Mouse (Mus musculus) adrenal gland, postnatal 25 days (tissue): Measurements from ENCODE around the gene Btbd11. TPM values are rescaled to one million over a fixed set of nuclear protein-coding genes. Genes with fewer than 3 reads are reported as not detected.
"Not testable (repeated sequence)": the region's sequence is repeated elsewhere in the genome, so short reads cannot be mapped to it uniquely, and the experiment has no call there.

ENCODE experiments used
- DNase-seq: peaks from one replicate; pipeline ENCODE4 v3.0.0; 2021; ENCODE audit warnings: mixed read lengths
- total RNA-seq: library from RNA; stranded (reverse); gene quantifications from 2 replicates; pipeline ENCODE4 v1.2.3, GENCODE M21; 2021

Gene Btbd11
- total RNA-seq, 1 experiment from 2014 or later, result 8.2 TPM

DNA sequence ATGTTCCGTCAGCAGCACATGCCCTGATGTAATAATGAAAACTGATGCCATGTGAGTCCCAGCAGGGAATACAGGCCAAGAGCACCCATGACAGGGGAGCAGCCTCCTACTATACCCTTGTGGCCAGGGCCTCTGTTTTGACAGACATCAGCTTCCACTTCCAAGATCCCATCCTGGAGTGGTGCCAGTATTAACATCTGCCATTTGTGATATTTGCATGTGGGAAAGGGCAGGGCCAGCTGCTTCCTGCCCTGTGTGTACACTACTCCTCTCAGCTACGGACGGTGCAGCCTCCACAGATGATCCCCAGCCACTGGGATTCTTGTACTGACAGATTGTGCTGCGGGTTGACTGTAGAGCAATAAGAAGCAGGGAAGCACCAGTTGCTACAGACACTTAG lies 269.3 kb downstream of the Btbd11 start:
- no peak for DNase-seq

DNA sequence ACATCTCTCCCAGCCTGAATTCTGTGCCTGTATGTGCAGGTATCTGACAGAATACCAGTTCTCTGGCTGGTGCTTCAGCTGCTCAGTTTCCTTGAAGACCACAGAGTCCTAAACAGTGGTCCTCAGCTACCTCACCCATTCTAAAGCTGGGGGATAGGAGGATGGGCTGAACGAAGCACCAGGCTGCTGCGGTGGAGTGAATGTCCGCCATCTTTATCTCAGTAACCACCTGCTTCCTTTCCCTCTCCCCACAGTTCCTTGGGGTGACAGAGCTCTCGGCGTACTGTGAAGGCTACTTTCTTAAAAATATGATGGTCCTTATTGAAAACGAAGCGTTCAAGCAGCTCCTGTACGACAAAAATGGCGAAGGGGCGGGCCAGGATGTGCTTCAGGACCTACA lies 271.3 kb downstream of the Btbd11 start:
- DNase-seq, result no peak

DNA sequence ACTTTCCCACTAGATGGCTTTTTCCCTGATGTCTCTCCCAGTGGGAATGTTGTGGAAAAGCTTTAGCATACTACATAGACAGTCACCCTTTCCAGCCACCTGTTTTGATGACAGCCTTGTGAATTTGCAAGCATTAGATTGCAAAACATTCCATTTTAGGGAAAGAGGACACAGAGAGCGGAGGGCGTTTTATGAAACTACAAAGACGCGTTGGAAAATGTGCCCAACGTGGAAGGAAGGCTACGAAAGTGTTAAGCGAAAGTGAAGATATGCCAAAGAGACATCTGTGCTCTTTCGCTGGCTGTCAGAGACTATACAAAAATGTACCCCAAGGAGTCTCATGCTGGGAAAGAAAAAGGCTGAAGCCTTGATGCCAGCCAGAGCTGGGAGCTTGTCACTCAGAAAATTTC lies 286.9 kb downstream of the Btbd11 start:
- DNase-seq, result no peak

DNA sequence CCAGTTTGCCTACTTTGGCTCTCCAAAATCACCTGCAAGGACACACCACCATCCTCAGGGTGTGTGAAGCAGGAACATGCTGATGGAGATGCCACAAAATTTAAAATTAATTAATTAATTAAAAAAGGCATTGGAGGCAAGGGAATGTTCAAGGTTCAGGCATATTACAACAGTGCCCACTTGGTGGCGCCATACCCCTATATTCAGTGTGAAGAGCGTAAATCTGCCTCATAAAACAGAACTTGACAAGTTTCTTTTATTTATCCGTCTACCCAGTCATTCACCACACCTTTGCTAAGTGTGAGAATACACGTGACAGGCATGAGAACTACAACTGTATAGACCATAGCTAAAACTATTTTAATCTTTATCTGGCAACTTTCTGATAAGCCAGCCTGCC lies 292.0 kb downstream of the Btbd11 start:
- DNase-seq, result peak; percentile 46

DNA sequence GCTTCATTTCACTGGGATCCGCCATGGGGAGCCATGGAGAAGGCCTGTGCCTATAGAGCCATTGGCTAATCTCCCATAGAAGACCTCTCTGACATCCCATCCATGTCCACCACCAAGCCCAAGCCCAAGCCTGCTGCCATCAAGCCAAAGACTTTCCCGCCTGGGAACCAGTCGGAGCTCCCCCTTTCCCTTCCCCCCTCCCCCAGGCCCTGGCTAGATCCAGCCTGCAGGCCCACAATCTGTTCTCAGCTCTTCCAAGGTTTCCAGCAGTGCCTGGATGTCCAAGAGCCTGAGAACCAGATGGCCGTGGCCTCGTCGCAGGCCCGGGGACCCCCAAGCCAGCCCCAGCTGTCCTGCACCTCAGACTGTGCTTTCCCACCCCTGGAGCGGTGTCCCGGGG lies 295.8 kb downstream of the Btbd11 start:
- no peak for DNase-seq

DNA sequence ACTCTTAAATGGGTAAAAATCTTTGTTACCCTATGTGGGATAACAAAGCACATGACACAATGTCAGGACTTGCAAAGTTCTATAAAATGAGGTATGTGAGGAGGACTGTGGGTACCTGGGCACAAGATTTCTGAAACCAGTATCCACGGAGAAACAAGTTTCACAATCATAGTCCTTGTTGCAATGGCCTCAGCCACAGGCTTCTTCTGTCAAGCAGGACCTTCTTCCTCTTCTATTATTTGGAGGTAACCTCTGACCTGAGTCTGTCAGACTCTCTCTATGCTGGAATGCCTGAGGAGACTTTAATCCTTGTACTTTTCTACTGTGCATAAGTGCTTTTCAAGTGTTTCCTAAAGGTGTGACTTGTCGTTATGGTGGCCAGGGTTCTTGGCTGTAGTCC lies 307.8 kb downstream of the Btbd11 start:
- DNase-seq, result not testable (repeated sequence)

DNA sequence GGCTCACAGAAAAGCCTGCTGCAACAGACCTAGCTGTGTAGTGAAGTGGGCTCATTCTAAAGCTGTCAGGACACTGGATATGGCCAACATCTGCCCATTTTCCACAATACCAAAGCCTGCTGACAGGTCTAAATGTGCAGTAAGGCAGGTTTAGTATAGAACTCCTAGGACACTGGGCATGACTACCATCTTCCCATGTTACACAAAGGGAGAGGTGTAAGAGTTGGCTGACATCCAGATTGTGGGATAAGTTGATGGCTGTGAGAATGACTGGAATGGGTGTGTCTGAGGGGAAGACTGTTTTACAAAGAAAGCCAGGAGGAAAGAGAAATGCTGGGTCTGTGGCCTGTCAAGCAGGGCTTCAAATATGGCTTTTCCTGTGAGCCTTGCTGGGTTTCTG lies 313.1 kb downstream of the Btbd11 start:
- no peak for DNase-seq

DNA sequence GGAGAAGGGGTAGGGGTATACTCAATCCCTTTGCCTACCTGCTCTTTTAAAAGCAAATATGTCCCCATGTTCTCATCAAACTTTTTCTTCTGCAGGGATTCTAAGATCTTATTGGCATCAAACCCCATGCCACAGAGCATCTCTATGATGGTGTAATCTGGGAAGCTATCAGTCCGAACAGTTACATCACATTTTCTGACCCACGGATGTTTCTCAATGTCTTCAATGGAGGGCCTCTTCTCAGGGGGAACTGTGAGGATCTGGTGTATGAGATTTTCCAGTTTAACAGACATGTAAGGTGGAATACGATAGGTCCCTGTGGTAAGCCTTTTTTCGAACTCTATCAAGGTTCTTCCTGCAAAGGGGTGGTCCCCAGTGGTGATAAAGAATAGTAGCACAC lies 323.2 kb downstream of the Btbd11 start:
- not testable (repeated sequence) for DNase-seq

Other genes starting within 250 kb of the Btbd11 start
- gene Cry1, start 201.8 kb upstream of the Btbd11 start, total RNA-seq, result 6.9 and 11.8 TPM in 2 replicates